In genomic region chr6:4806981-4807380, GRCm38 (mm10) we compare ENCODE assay signal across 23 mouse cellular contexts. TPM values are rescaled to one million over a fixed set of nuclear protein-coding genes. Genes with fewer than 3 reads are reported as not detected.
DNase-seq lines count a peak whose midpoint lies in the region; ATAC-seq lines count a peak whose summit lies in the region.
"Had no signal": no experiment of that assay in that cellular context is flagged by ENCODE, and none has a peak within 500 bp of the region (broad histone marks: within the 10 kb centered on the region; RNA-seq: fewer than 3 reads in every experiment).

No protein-coding gene starts in this region.

- peaks cover 6% of the 10 kb centered on the region; the same call in 1 of the 2 replicates for H3K4me1 ChIP-seq in limb, embryonic 15.5 days
- H3K4me1 ChIP-seq: heart, embryonic 12.5 days; hindbrain, embryonic 12.5 days; liver, embryonic 12.5 days; midbrain, embryonic 15.5 days; neural tube, embryonic 15.5 days had no signal

- no peak overlapping the region for H3K4me3 ChIP-seq in limb, embryonic 15.5 days
- H3K4me3 ChIP-seq: embryonic facial prominence, embryonic 15.5 days; heart, embryonic 12.5 days; hindbrain, embryonic 12.5 days; liver, embryonic 12.5 days; midbrain, embryonic 15.5 days; neural tube, embryonic 15.5 days had no signal

- no peaks in the 10 kb centered on the region for H3K27me3 ChIP-seq in limb, embryonic 15.5 days
- H3K27me3 ChIP-seq: embryonic facial prominence, embryonic 15.5 days; heart, embryonic 12.5 days; hindbrain, embryonic 12.5 days; liver, embryonic 12.5 days; midbrain, embryonic 15.5 days; neural tube, embryonic 15.5 days had no signal

- WGBS in limb, embryonic 15.5 days = 16% methylated on average over 12 of the region's 12 CpGs

- DNase-seq in embryo, embryonic 11 days = peak; percentile 57
- DNase-seq in embryo, embryonic 10.5 days (ENCODE audit: low spot score) = no peak
- peak; percentile 2 for DNase-seq in lung, postnatal 10 days
- no peak for DNase-seq in lung, postnatal 36 days
- peak; percentile 64 for DNase-seq in forelimb bud, embryonic 11.5 days (ENCODE audit: low read depth, low spot score)
- no peak for DNase-seq in urinary bladder, postnatal 10 days (ENCODE audit: low spot score)
- DNase-seq: adrenal gland, postnatal 10 days; cerebellum, adult 11-12 months; cerebellum, postnatal 25 days; heart, adult 11 months; heart, postnatal 14 days; kidney, adult 9 months had no signal

- H3K27ac ChIP-seq in limb, embryonic 15.5 days = no peak overlapping the region
- H3K27ac ChIP-seq: embryonic facial prominence, embryonic 15.5 days; hindbrain, embryonic 12.5 days; liver, embryonic 12.5 days; midbrain, embryonic 15.5 days; neural tube, embryonic 15.5 days; stomach, postnatal 0 days had no signal

- no peaks in the 10 kb centered on the region for H3K9me3 ChIP-seq in limb, embryonic 15.5 days
- H3K9me3 ChIP-seq: embryonic facial prominence, embryonic 15.5 days; heart, embryonic 12.5 days; hindbrain, embryonic 12.5 days; liver, embryonic 12.5 days; midbrain, embryonic 15.5 days; neural tube, embryonic 15.5 days had no signal

- H3K36me3 ChIP-seq in limb, embryonic 15.5 days = no peaks in the 10 kb centered on the region
- H3K36me3 ChIP-seq: embryonic facial prominence, embryonic 15.5 days; heart, embryonic 12.5 days; hindbrain, embryonic 12.5 days; liver, embryonic 12.5 days; midbrain, embryonic 15.5 days; neural tube, embryonic 15.5 days had no signal

- no peak for ATAC-seq in limb, embryonic 15.5 days (ENCODE audit: insufficient number of reproducible peaks, low FRiP score, low TSS enrichment, low read depth)
- ATAC-seq: activated CD4-positive, CD25-positive, alpha-beta regulatory T cell, adult 4 months; CD4-positive, CD25-positive, alpha-beta regulatory T cell, adult 4 months; inflammation-experienced regulatory T-cells, adult 6 months; liver, embryonic 12.5 days; midbrain, embryonic 15.5 days had no signal

- H3K4me2 ChIP-seq in limb, embryonic 15.5 days = 0 out of 2 replicates have a peak overlapping the region, but pooled peaks have one; percentile 6
- H3K4me2 ChIP-seq: embryonic facial prominence, embryonic 15.5 days; heart, embryonic 12.5 days; hindbrain, embryonic 12.5 days; liver, embryonic 12.5 days; midbrain, embryonic 15.5 days; neural tube, embryonic 15.5 days had no signal

- H3K9ac ChIP-seq in limb, embryonic 15.5 days = no peak overlapping the region
- H3K9ac ChIP-seq: embryonic facial prominence, embryonic 15.5 days; heart, embryonic 12.5 days; hindbrain, embryonic 12.5 days; liver, embryonic 12.5 days; midbrain, embryonic 15.5 days; neural tube, embryonic 15.5 days had no signal

RNA-seq across cellular contexts. Expression of gene Peg10, which starts 59.9 kb away (rescaled TPM):
- polyA plus RNA-seq in limb, embryonic 15.5 days (2015; fragmentation: Nextera tagmentation; extraction: Ambion mirVana) = 7.0 and 9.1 TPM in 2 replicates
- polyA plus RNA-seq: CD4-positive, CD25-positive, alpha-beta regulatory T cell, adult 4 months; inflammation-experienced regulatory T-cells, adult 6 months had no signal

RNA-seq across cellular contexts. Expression of gene Sgce, which starts 60.0 kb away (rescaled TPM):
- 79.9 and 84.9 TPM in 2 replicates for polyA plus RNA-seq in limb, embryonic 15.5 days (2015; fragmentation: Nextera tagmentation; extraction: Ambion mirVana)

Comparison
In these comparisons a context has a peak if more than half of its experiments do, and no peak if none do; other contexts are left out.
1. DNase-seq: peak in embryo, embryonic 11 days (single experiment), lung, postnatal 10 days (single experiment) and forelimb bud, embryonic 11.5 days (single experiment); none in embryo, embryonic 10.5 days (single experiment), lung, postnatal 36 days (single experiment) and urinary bladder, postnatal 10 days (single experiment).